8 mouse cellular contexts compared by ENCODE assay signal in genomic region chr7:34919809-34920208, GRCm38 (mm10). TPM values are rescaled to one million over a fixed set of nuclear protein-coding genes. Genes with fewer than 3 reads are reported as not detected.
DNase-seq lines count a peak whose midpoint lies in the region; ATAC-seq and TF ChIP-seq lines count a peak whose summit lies in the region.

No protein-coding gene starts in this region.

- no peak overlapping the region for H3K27ac ChIP-seq in cerebellum, adult 2 months (ENCODE audit: insufficient read depth, low read length)
- H3K27ac ChIP-seq in midbrain, embryonic 10.5 days (replicated peaks) = no peak overlapping the region
- H3K27ac ChIP-seq in midbrain, embryonic 15.5 days = no peak overlapping the region
- no peak overlapping the region for H3K27ac ChIP-seq in limb, embryonic 11.5 days (replicated peaks; ENCODE audit: low read depth, low read length)

- no peak for DNase-seq in cerebellum, adult 2 months
- DNase-seq in cerebellum, postnatal 4 days (ENCODE audit: low spot score in 2 of 2) = no peak
- DNase-seq in midbrain, embryonic 10.5 days (ENCODE audit: low spot score) = peak; percentile 50
- DNase-seq in c-Kit-positive CD71-positive TER-119-positive erythroid progenitor cells, embryonic 14.5 days (ENCODE audit: low spot score) = peak; percentile 44
- DNase-seq in limb, embryonic 11.5 days (ENCODE audit: low spot score) = peak; percentile 55
- DNase-seq in spleen, adult 12 weeks (ENCODE audit: low spot score) = peak; percentile 21
- no peak for DNase-seq in left cerebral cortex, postnatal 36 days (ENCODE audit: low spot score in 2 of 2)

- peaks cover 12% of the 10 kb centered on the region for H3K36me3 ChIP-seq in midbrain, embryonic 10.5 days
- H3K36me3 ChIP-seq in midbrain, embryonic 15.5 days (replicated peaks) = no peaks in the 10 kb centered on the region
- H3K36me3 ChIP-seq in limb, embryonic 11.5 days (ENCODE audit: control insufficient read depth, insufficient read depth, low read length) = 0 out of 2 replicates have a peak, but pooled peaks cover 4% of the 10 kb centered on the region

- peak; percentile 48; the same call in 1 of the 2 replicates for TF ChIP-seq CTCF in cerebellum, adult 2 months (IDR thresholded peaks at IDR 0.05; ENCODE audit: borderline replicate concordance, insufficient read depth, low read depth, low read length)

- H3K4me2 ChIP-seq in midbrain, embryonic 15.5 days = no peak overlapping the region
- H3K4me2 ChIP-seq in limb, embryonic 11.5 days (ENCODE audit: low read depth, severe bottlenecking) = no peak overlapping the region

- intact Hi-C loops in left cerebral cortex, postnatal 36 days (cut with DNase I) = loop anchor here (10.0 kb wide), 1 partner anchor 245 kb away; no protein-coding TSS in a partner anchor

- H3K9ac ChIP-seq in midbrain, embryonic 15.5 days = no peak overlapping the region
- H3K9ac ChIP-seq in limb, embryonic 11.5 days (ENCODE audit: low read length) = no peak overlapping the region

- no peak for TF ChIP-seq POLR2A in cerebellum, adult 2 months (IDR thresholded peaks at IDR 0.05; ENCODE audit: borderline replicate concordance, insufficient read depth, low read length)

- no peaks in the 10 kb centered on the region for H3K9me3 ChIP-seq in midbrain, embryonic 10.5 days (replicated peaks)
- H3K9me3 ChIP-seq in midbrain, embryonic 15.5 days = no peaks in the 10 kb centered on the region
- H3K9me3 ChIP-seq in limb, embryonic 11.5 days (ENCODE audit: control insufficient read depth, low read length) = no peaks in the 10 kb centered on the region

- H3K4me3 ChIP-seq in cerebellum, adult 2 months (replicated peaks; ENCODE audit: insufficient read depth, low read depth, low read length) = no peak overlapping the region
- H3K4me3 ChIP-seq in midbrain, embryonic 10.5 days = no peak overlapping the region
- no peak overlapping the region for H3K4me3 ChIP-seq in midbrain, embryonic 15.5 days
- H3K4me3 ChIP-seq in limb, embryonic 11.5 days (ENCODE audit: low read depth, low read length) = no peak overlapping the region

- ATAC-seq in midbrain, embryonic 15.5 days (replicated peaks) = no peak
- ATAC-seq in limb, embryonic 11.5 days (ENCODE audit: insufficient number of reproducible peaks, low FRiP score, low TSS enrichment, low read depth) = no peak

- 57% methylated on average over 5 of the region's 5 CpGs for WGBS in cerebellum, adult 2 months
- 62% methylated on average over 5 of the region's 5 CpGs for WGBS in midbrain, embryonic 10.5 days
- WGBS in midbrain, embryonic 15.5 days = 49% methylated on average over 5 of the region's 5 CpGs
- WGBS in limb, embryonic 11.5 days = 55% methylated on average over 5 of the region's 5 CpGs

- H3K4me1 ChIP-seq in cerebellum, adult 2 months (ENCODE audit: control insufficient read depth, insufficient read depth, low read length) = peaks cover 3% of the 10 kb centered on the region; the same call in 1 of the 2 replicates
- no peaks in the 10 kb centered on the region for H3K4me1 ChIP-seq in midbrain, embryonic 10.5 days
- no peaks in the 10 kb centered on the region; the same call in 1 of the 2 replicates for H3K4me1 ChIP-seq in midbrain, embryonic 15.5 days
- no peaks in the 10 kb centered on the region for H3K4me1 ChIP-seq in limb, embryonic 11.5 days (ENCODE audit: control insufficient read depth, insufficient read depth, low read length)

- no peaks in the 10 kb centered on the region for H3K27me3 ChIP-seq in cerebellum, adult 2 months (ENCODE audit: control insufficient read depth, insufficient read depth, low read length)
- H3K27me3 ChIP-seq in midbrain, embryonic 10.5 days (ENCODE audit: low read depth, poor library complexity, severe bottlenecking) = no peaks in the 10 kb centered on the region
- no peaks in the 10 kb centered on the region for H3K27me3 ChIP-seq in midbrain, embryonic 15.5 days (replicated peaks)
- no peaks in the 10 kb centered on the region for H3K27me3 ChIP-seq in limb, embryonic 11.5 days (ENCODE audit: control insufficient read depth, insufficient read depth, low read length)

RNA-seq across cellular contexts. Expression of gene Pepd, which starts 7.6 kb away (rescaled TPM):
- 55.1 and 58.7 TPM in 2 replicates for polyA plus RNA-seq in cerebellum, adult 2 months (2012; rRNA removed)
- polyA plus RNA-seq in midbrain, embryonic 10.5 days (2016; fragmentation: Nextera tagmentation; extraction: Ambion mirVana) = 73.7 and 73.9 TPM in 2 replicates
- 62.5 and 66.3 TPM in 2 replicates for polyA plus RNA-seq in midbrain, embryonic 15.5 days (2015; fragmentation: Nextera tagmentation; extraction: Ambion mirVana)
- polyA plus RNA-seq in limb, embryonic 11.5 days (2014; fragmentation: Nextera tagmentation; extraction: Ambion mirVana) = 68.6 and 72.5 TPM in 2 replicates
- total RNA-seq in left cerebral cortex, postnatal 36 days (2021) = 10 to 100 TPM; 29.5 to 31.3 TPM

Comparison
In these comparisons a context has a peak if more than half of its experiments do, and no peak if none do; other contexts are left out.
1. DNase-seq: peak in midbrain, embryonic 10.5 days (single experiment), c-Kit-positive CD71-positive TER-119-positive erythroid progenitor cells, embryonic 14.5 days (single experiment), limb, embryonic 11.5 days (single experiment) and spleen, adult 12 weeks (single experiment); none in cerebellum, adult 2 months (0 of 2), cerebellum, postnatal 4 days (0 of 2) and left cerebral cortex, postnatal 36 days (0 of 2).